Mouse (Mus musculus): ENCODE measurements around the gene Pdss2. TPM values are rescaled to one million over a fixed set of nuclear protein-coding genes. Genes with fewer than 3 reads are reported as not detected.

Pdss2 gene
- total RNA-seq, 2 experiments from 2014 or later = 20.6 to 22.6 TPM

DNA sequence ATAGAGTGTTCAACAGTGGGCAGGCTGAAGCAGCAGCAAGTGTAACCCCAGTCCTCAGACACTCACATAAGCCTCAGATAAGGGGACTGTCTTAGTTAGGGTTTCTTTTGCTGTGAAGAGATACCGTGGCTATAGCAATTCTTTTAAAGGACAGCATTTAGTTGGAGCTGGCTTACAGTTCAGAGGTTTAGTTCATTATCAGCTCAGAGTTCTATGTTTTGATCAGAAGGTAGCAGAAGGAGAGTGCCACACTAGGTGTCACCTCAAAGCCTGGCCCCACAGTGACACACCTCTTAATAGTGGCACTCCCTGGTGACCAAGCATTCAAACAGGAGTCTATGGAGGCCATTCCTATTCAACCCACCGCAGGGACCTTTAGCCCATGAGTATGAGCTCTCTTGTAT lies 70.0 kb downstream of the Pdss2 start:
- intact Hi-C loops (cut with DNase I; ENCODE audit: low total_unique reads) = loop anchor here (10.0 kb wide), 1 partner anchor 47 kb away; no protein-coding TSS in a partner anchor
- no peak for DNase-seq

DNA sequence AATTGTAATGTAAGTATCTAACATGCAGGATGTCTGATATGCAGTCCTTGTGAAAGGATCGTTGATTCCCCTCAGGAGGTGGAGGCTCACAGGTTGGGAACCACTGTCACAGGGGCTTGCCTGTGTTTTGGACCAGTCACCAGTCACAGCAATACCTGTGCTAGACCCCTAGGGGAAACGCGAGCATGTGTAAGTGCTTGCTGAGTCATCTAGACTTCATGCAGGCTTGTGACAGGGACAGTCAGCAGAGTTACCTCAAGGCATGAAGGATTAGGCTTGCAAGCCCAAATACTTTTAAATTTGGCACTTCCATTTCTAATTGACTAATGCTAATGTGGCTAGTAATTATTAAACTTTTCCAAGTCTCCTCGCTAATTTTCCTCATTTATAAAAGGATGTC lies 71.2 kb downstream of the Pdss2 start:
- intact Hi-C loops (cut with DNase I; ENCODE audit: low total_unique reads) = loop anchor here (10.0 kb wide), 1 partner anchor 48 kb away; no protein-coding TSS in a partner anchor

DNA sequence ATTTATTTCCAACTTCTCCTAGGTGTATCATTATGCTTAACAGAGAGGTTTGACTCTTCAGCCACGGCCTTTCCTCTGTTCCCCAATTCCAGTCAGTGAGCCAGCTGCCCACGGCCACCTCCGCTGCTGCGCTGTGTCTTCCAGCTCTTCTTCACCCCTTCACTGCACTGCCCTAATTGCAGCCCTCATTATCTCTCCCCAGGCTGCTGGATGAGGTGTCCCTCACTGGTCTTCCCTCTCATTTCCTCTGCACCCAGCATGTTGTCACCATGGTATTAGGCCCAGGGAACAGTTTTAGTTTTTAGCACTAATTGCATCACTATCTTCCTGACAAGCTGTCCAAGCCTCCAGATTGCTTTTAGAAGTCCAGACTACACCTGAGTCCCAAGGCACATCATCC lies 73.0 kb downstream of the Pdss2 start:
- intact Hi-C loops (cut with DNase I; ENCODE audit: low total_unique reads) = loop anchor here (10.0 kb wide), 1 partner anchor 50 kb away; no protein-coding TSS in a partner anchor

More for the DNA sequence above, 71.2 kb downstream of the Pdss2 start:
- DNase-seq = no peak

DNA sequence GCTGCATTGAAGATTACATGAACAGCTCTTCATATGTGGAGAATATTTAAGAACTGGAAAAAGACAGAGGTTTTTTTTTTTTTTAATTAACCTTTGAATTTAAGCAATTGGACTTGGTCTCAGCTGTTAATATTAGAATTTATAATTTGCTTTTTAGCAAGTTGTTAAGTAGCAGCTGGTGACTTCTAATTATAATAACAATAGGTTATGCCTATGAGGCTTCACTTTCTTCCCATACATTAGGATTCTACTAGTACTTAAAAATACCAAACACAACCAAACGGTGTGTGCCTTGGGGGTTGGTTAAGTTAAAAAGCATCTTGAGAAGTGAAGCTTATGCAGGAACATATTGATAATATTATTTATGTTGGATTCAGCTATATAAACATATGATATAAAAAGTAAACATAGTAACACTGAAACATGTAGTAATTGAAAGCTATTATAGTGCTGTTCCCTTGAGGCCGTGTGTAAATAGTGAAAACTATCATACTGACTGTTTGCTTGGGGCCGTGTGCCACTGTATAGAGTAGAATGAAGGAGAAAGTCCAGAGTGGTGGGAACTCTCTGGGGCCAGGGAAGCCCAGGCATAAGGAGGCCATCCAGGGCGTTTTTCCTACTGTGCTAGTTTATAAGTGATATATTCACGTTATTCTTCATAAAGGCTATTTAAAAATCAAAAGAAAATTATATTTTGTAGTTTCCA lies 87.0 kb downstream of the Pdss2 start:
- intact Hi-C loops (cut with DNase I; ENCODE audit: low total_unique reads) = no loop called here
- no peak for DNase-seq

More for the DNA sequence above, 73.0 kb downstream of the Pdss2 start:
- DNase-seq = no peak

DNA sequence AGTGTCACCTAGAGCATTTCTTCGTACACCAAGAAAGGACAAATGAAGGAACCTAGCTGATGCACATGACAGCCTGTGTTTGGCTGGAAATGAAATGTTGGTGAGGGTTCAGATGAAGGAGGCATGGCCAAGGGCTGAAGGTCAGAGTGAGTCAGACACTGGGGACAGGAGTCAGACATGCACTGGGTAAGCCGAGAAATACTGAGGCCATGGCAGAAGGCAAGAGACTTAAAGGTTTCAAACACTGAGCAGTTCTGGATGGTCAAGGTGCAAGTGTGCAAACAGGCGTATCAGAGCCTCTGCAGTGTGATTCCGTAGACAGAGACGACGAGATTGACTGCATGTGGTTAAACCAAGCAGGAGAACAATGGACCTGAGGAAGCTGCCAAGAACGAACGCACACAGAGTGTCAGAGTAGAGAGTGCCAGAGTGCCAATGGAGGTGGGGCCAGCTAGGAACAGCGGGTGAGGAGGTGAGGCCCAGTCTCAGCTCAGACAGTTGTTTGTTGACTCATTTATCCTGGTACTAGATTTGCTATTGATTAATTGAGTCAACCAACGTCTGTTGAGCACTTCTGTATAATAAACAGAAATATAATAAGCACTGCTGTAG lies 89.6 kb downstream of the Pdss2 start:
- intact Hi-C loops (cut with DNase I; ENCODE audit: low total_unique reads) = no loop called here
- no peak for DNase-seq

DNA sequence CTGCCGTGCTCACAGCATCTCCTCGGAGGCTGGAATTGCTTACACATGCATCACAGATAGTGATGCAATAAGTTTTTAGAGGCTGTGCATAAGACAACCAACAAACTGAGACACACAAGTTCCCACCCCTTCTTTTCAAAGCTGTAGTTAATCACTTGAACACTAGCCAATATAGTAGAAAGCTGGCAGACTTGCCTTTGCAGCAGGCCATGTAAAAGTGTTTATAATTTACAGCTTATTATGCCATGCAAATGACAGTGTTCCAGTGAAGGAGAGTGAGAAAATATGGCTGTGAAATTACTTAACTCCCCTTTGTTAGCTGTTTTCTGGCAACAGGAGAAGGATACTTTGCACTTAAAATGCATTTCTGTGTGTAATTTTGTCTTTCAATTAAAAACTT lies 90.9 kb downstream of the Pdss2 start:
- DNase-seq = no peak
- intact Hi-C loops (cut with DNase I; ENCODE audit: low total_unique reads) = no loop called here

DNA sequence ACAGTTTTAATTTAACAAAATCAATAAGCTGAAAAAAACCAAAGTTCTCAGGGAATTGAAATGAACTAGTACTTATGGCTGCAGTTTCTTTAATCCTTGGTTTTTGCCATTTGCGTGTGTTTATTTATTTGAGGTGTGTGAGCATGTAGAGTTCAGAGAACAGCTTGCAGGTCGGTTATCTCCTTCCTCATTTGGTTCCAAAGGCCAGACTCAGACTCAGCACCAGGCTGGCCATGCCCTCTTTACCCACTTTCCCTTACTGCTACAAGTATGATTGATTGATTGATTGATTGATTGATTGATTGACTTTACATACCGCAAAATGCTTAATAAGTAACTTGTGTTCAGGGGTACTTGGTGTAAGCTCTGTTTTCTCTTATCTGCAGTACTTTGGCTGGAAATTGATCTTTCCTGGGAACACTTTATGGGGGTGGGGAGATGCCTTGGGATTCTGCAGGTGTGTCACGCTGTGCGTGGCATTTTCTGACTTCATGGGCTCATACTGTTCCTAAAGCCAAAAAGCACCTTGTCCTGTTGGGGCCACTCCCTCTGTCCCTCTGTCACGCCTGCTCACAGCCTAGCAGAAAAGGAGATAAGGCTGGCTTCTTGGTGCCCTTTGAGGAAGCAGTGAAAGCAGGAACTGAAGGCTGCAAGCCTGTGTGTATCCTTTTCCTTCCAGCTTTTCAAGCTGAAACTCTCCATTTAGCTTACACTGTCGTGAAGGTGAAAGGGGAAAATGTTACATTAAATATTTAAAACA lies 91.6 kb downstream of the Pdss2 start:
- no peak for DNase-seq
- intact Hi-C loops (cut with DNase I; ENCODE audit: low total_unique reads) = no loop called here

DNA sequence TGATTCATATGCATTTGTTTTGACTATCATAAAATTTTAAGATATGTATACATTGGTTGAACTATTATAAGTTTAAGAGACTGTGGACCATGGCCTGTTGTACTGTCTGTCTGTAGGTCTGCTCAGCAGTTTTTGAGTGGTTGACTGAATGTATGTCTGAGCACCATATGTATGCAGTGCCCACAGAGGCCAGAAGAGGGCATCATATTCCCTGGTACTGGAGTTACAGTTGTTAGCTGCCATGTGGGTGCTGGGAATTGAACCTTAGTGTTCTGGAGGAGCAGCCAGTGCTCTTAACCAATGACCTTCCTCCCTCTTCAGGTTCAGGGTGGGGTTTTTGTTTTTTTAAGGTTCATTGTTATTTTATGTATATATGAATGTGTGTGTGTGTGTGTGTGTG lies 93.9 kb downstream of the Pdss2 start:
- intact Hi-C loops (cut with DNase I; ENCODE audit: low total_unique reads) = no loop called here
- DNase-seq = no peak

DNA sequence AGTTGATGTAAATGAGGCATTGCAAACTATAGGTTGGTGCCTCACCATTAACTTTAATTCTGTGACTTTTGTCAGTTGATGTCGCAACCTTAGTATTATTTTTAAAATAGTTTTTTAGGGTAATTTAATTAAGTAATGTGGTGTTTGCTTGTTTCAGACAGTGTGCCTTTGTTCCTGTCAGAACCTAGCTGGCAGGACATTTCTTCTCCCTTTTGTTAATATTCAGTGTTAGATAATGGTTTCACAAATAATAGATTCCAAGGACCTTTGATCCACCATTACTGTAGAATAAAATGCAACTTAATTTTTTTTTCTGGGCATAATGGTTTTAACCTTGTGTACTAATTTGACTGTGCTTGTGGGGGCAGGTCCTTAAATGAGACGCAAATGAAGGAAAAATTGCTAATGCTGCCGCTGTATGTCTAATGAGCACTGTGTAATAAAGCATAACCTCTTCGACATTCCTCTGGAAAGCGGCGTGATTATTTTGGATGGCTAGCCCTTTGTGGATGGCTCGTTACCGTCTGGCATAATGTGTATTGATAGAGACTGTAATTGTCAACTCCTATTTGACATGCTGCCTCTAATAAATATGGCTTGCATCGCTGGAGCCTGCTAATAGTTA lies 96.2 kb downstream of the Pdss2 start:
- intact Hi-C loops (cut with DNase I; ENCODE audit: low total_unique reads) = no loop called here
- DNase-seq = no peak

DNA sequence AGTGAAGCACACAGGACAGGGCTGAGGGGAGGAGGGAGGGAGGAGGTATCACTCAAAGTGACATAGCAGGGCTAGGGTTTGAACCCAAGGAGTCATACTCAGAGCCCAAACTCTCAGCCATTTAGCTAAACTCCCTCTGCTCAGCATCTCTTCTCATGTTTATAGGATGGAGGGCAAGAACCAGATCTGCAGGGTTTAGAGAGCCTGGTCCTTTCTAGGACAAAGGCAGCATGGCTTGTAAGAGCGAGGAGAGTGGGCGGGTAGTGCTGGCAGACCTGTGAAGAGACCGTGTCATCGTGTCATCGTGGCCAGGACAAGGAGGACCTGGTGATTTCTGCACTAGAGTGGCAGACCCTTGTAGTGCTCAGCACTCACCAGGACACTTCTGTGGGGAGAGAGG lies 99.7 kb downstream of the Pdss2 start:
- intact Hi-C loops (cut with DNase I; ENCODE audit: low total_unique reads) = no loop called here
- DNase-seq = no peak

DNA sequence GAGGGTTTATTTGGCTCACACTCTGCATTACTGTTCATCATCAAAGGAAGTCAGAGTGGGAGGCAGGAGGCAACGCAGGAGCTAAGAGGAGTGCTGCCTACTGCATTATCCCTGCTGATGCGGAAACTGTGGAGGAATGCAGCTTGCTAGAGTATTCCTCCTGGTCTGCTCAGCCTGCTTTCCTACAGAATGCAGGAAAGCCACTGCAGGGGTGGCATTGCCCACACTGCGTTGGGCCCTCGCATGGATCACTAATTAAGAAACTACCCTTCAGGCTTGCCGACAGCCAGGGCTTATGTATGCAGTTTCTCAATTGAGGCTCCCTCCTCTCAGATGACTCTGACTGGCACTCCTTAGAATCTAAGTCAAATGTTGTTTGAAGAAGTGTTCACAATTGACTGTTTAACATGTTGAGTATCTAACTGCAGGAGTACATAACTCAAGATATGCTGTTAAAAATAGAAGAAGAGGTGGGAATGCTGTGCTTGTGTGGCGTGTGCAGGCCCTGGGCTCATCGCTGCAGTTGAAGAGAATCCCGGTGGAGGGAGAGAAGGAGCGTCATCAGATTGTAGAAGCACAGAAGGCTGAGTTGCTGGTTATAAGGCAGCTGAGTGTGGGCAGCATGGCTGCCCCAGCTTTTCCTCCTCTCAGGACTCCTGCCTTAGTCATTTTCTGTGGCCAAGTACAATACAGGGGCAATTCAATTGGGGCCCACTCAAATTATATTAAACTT lies 101.3 kb downstream of the Pdss2 start:
- no peak for DNase-seq
- intact Hi-C loops (cut with DNase I; ENCODE audit: low total_unique reads) = no loop called here

DNA sequence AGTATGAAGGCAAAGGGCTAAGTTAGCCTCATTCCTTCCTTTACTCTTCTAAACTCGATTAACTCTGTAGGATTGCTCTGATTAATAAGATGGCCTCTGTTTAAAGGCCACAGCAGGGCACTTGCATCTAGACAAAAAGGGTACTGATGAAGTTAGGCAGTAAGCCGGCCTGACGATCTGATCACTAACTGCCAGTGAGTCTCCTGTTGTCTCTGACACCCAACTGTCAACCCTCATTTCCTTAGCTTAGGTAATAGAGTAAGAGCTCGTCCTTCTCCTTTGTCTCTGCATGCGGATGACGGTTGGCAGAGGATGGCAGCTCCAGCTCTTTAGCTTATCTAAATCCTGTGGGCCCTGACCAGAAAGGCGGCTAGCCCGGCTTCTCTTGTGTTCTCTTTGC lies 102.1 kb downstream of the Pdss2 start:
- intact Hi-C loops (cut with DNase I; ENCODE audit: low total_unique reads) = no loop called here

DNA sequence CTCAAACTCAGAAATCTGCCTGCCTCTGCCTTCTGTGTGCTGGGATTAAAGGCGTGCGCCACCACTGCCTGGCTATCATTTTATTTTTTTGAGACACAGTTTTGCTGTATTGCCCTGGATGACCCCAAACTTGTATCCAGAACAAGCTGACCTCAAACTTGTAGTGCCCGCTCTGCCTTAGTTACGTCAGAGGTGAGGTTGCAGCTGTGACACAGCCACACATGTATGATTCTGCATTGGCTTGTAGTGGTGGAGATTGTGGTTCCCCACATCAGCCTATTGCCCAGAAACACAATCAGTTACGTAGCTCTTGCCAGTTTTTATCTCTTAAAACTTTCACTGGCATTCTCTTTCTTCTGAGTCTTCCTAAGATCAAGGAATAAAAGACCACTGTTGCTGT lies 108.5 kb downstream of the Pdss2 start:
- DNase-seq = no peak
- intact Hi-C loops (cut with DNase I; ENCODE audit: low total_unique reads) = no loop called here

More for the DNA sequence above, 102.1 kb downstream of the Pdss2 start:
- no peak for DNase-seq

DNA sequence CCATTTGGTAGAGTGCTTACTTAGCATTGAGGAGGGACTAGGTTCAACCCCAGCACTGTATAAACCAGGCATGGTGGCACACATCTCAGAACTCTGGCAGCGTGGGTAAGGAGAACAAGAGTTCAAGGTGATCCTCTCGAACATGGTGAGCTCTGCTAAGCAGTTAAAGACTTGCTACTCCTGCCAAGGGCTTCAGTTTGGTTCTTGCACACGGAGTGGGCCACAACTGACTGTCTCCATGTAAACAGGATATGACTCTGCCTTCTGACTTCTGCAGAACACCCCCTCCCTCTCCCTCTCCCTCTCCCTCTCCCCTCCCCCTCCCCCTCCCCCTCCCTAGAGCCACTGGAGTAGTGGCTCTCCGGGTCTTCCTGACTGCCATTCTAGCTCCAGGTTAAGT lies 109.4 kb downstream of the Pdss2 start:
- intact Hi-C loops (cut with DNase I; ENCODE audit: low total_unique reads) = no loop called here

DNA sequence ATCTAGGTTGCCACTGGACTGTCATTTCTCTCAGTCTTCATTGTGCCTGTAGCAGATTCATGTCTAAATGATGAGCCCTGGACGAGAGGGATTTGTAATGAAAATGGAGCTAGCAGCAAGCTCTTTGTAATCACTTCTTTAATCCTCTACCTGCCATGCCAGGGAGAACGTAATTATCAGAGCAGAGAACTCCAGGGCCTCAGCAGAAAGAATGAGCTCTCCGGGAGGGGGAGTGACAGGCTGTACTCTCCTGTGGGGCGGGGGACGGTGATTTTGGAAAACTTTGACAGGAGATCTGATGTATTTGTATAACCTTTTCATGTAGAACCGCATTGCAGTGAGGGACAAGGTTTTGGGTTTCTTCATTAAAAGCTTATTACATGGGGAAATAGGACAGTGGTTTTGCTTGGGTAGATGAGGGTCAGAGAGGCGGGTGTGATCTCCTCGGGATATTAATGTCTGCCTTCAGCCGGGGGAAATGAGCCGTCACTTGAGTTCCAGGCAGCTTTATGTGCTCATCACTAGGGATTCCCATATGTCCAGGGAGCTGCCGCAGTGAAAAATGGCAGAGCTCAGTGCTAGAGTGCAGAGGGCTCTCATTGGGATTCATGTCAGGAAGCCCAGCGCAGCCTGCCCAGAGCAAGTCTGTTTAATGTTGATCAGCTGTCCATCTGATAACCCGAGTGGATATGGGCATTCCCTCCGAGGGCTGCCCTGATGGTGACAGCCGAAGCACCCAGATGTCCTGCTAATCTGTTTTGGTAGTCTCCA lies 110.8 kb downstream of the Pdss2 start:
- intact Hi-C loops (cut with DNase I; ENCODE audit: low total_unique reads) = no loop called here

More for the DNA sequence above, 109.4 kb downstream of the Pdss2 start:
- no peak for DNase-seq

DNA sequence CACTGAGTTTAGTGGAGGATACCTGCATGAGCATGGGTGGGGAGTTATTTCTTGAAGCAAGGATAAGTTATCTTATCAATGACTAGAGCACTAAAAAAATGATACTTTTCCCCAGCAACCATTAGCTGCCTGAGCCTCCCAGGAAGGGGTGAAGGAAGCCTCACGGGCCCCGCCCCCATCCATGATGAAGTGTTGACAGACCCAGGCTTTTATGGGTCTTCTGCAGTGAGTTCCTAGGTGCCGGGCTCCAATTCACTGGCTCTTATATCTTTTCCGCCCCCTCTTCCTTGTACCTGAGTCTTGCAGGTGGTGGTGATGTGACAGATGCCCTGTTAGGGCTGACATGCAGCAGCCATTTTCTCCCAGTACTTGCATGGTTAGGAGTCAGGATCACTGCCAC lies 114.6 kb downstream of the Pdss2 start:
- no peak for DNase-seq
- intact Hi-C loops (cut with DNase I; ENCODE audit: low total_unique reads) = no loop called here

More for the DNA sequence above, 110.8 kb downstream of the Pdss2 start:
- DNase-seq = no peak

DNA sequence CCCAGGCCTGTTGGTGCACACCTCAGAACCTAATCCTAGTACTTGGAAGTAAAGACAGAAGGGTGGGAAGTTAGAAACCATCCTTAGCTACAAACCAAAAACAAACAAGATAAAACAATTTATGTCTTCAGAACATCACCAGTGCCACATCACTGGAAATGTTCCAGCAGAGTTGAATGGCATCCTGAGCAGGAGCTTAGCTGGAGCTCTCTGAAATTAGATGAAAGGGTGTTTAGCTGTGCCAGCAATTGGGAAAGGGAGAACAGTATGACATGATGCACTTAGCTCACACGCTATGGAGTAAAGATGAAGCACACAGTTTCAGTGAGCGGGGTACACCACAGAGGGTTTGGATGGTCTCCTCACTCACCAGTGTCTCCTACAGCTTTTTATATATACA lies 115.8 kb downstream of the Pdss2 start:
- intact Hi-C loops (cut with DNase I; ENCODE audit: low total_unique reads) = no loop called here
- DNase-seq = no peak

DNA sequence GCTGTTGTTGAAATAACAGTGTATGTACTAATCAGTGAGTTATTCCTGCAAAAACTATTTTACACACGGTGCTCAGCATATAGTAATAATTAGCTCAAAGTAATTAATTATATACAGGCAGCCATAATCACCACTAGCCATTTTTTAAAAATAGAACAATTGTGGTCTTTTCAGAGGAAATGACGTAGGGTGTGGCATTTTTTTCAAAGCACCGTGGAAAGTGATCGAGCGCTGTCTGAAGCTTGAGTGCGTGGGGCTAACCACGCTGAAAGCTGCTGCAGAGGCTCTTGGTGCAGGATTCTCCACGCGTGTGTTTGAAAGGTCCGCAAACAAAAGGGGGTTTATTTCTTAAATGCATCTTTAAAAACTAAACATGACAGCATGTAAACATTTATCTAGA lies 118.5 kb downstream of the Pdss2 start:
- intact Hi-C loops (cut with DNase I; ENCODE audit: low total_unique reads) = no loop called here
- DNase-seq = no peak

DNA sequence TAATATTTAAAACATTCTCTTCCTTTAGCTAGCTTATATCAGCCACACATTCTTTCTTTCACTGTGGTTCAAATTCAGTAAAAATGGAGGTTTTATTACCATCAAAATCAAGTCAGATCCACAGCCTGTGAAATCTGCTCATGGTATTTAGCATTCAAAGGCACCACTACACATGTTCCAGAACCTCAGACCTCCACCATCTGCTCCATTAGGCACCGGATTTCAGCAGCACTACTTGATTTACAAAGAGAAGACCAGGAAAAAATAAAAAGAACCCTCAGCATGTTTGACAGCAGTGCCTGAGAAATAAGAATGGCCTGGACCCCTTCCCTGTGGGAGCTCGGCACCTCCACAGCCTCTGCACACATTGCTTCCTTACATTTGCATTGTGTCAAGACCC lies 128.4 kb downstream of the Pdss2 start:
- DNase-seq = no peak
- intact Hi-C loops (cut with DNase I; ENCODE audit: low total_unique reads) = no loop called here

Data from gastrocnemius, postnatal 14 days (tissue).